Mouse (Mus musculus): Measurements from ENCODE around the gene Tmem218.

The Tmem218 gene

DNA sequence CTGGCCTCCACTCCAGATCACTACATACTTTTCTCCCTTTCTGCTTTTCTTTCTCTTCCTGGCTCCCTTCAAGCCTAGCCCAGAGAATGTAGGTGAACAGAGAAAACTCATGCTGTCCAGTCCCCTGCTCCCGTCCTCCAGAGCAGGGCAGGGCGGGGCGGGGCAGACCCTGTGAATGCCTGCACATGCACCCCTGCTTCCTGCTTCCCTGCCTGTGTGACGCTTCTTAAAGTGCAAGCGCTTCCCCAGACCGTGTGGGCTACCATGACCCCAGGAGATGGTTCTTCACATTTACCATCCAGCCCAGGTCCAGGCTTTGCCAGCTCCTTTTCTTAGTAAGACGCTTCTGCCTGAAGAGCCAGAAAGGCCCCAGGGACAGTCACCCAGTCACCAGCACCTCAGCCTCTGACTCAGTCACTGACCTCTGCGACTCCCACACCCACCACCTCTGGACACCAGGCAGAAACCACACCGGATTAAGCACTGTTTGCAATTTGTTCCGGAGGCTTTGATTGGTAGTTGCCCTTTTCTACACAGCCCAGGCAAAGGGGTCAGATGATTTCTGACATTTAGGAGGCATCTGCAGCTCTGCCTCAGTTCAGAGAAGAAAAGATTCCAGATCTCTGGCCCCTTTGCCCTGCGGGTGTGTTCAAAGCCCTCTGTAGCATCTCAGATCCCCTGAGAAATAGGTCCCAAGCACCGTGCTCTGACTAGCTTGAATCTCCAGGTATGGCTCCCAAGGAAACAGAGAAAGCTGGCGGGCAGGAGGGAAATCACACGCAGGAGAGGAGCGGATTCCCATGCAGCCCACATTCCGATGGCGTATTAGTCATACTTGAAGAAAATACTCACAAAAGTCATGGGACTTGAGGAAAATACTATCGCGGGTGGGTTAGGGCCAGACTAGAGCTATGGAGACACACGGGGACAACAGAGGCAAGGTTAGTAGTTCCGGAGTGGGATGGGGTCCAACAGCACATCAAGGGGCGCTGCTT lies 24.5 kb downstream of the Tmem218 start:
- no peak for DNase-seq

- no peak for DNase-seq
These were observed 28.1 kb downstream of the Tmem218 start for GRCm38 (mm10) chr9:37235951-37236737.

GRCm38 (mm10) chr9:37242764-37243163 lies 34.7 kb downstream of the Tmem218 start:
- DNase-seq = no peak

DNA sequence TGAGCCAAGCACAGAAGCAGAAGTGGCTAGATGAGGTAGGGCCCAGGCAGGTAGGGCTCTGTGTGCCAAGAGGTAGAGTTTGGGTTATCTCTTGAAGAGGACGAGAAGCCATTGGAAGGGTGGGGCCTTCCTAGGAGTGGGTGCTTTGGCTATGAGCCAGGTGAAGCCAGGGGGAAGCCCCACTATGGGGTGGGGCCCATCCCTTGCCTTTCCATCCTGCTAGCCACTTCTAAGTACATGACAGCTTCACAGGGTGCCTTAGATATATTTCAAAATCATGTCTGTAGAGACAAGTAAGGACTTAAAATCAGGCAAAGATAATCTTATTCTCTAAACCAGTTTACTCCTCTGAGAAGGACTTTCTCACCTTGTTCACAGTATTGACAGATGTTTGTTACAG lies 36.6 kb downstream of the Tmem218 start:
- no peak for DNase-seq

GRCm38 (mm10) chr9:37245404-37245803 lies 37.4 kb downstream of the Tmem218 start:
- DNase-seq = no peak

- no peak for DNase-seq
These were observed 37.8 kb downstream of the Tmem218 start for GRCm38 (mm10) chr9:37245810-37246209.

GRCm38 (mm10) chr9:37247429-37247828 lies 39.4 kb downstream of the Tmem218 start:
- DNase-seq = peak; percentile 34

- no peak for DNase-seq
These were observed 40.4 kb downstream of the Tmem218 start for GRCm38 (mm10) chr9:37248381-37248906.

DNA sequence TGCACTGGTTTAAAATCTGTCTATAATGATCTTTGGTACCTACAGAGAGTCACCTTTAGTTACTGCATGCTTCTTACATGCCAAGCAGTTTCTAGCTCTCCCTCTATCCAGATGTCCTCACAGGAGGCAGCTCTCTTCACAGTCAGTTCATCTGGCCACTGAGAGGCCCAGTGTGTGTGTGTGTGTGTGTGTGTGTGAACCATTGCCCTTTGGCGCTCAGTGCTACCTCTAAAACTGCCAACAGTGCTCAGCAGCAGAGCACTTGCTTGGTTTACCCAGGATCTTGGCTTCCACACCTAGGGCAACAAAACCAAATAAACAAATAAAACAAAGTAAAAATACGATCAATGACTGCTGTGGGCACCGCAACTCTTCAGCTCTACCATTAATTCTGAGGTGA lies 42.0 kb downstream of the Tmem218 start:
- DNase-seq = no peak

- no peak for DNase-seq
These were observed 42.6 kb downstream of the Tmem218 start for GRCm38 (mm10) chr9:37250631-37251030.

DNA sequence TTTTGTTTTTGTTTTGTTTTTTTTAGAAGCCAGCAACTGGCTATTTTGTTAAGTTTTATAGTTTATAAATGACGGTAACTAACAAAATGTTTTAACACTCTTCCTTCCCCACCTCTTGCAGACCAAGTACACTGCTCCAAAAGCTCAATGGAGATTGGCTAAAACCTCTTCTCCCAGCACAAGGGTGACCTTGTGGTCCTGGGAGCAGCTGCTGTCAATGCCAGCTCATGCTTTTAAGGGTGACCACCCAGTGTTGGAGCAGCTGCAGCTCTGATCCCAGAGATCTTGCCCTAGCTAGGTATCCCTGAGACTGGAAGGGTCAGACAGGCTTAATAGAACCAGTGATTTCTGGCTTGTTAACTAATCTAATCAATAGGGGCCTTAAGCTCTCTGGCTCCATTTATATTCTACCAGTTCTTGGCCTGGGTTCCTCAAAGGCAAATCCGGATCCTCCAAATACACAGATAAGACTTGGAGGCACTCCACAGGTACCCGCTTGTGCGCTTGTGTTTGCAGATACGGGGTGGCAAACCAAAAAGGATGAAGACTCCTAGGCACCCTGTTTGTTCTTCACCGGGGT lies 46.6 kb downstream of the Tmem218 start:
- no peak for DNase-seq

DNA sequence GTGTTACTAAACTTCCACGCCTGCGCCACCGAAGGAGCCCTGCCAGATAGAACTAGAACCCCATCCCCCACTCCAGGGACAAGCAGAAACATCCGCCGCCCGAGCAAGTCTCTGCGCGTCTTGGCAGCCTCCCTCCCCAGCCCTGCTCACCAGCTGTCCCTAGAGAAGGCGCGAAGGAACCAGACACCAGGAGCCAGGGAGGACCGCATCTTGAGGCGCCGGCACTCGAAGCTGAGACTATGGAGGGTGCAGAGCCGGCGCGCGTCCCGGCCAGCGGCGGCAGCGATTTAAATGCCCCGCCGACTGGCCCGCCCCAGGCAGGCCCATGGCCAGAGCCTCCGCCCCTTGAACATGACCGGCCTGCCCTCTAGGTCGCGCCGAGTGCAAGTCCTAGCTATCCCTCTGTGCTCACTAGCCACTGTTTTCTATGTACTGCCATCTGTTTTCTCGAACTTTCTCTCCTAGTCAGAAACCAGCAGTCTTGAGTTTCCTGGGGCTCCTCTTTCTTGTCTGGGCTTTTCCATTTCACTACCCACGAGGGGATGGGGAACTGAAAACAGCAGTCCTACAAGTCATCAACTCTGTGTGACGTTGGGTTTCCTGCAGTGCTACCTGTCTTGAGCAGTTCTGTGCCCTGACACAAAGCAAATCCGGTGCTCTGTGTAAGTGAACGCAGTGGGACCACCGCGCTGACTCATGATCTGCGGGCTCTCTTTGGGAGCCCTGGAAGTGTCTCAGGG lies 47.3 kb downstream of the Tmem218 start, which contains the start of gene Slc37a2:
Gene Slc37a2, minus strand, starts transcription at position 590 of the 740 bp plus-strand sequence.
- DNase-seq = peak; percentile 61

DNA sequence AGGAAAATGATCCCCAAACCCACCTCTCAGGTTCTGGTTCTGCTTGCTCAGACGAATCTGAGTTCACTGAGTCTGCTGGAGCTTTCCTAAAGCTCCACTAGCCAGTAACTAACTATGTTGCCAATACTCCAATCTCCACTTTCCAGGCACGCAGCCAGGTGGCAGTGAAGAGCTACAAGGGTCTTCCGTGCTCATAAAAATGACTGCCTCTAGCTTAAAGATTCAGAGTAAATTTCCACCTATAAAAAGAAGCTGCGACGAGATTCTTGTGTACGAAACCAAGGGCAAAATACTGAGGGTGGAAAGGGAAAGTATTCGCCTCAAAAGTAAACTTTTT lies 47.8 kb downstream of the Tmem218 start:
- DNase-seq = peak; percentile 70

DNA sequence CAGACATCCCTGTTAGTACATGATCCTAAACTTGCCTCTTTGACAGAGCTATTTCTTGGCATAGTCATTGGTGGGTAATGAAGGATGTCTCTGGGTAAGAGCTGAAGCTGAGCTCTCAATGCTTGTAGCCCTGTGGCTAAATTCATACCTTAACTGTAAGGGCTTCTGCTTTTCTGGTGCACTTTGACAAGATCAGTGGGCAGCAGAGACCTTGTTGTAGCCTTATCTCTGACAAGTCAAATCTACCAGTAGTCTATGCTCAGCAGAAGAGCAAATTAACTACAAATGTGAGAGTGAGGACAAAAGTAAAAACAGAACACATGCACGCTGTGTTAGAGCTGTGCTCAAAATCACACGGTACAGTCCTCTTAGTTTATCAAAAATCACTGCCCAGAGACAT lies 58.6 kb downstream of the Tmem218 start:
- DNase-seq = no peak
